Mouse (Mus musculus): ENCODE results near the gene Ift81. TPM values are rescaled to one million over a fixed set of nuclear protein-coding genes. Genes with fewer than 3 reads are reported as not detected.
A peak's percentile ranks its signal among the peaks of the same experiment; 100 is the strongest.

The Ift81 gene
- total RNA-seq, 1 experiment, result 7.4 TPM

GRCm38 (mm10) chr5:122526405-122526804 is 87.9 kb downstream of the Ift81 start:
- peaks cover 12 to 15% of the 10 kb centered on the region in 2 experiments; a peak in 3 of 4 replicates for H3K4me1 ChIP-seq (ENCODE audit: control insufficient read depth in 2 of 2, insufficient read depth in 2 of 2, low read length in 2 of 2, poor library complexity in 1 of 2)
- no peak overlapping the region for H3K27ac ChIP-seq (ENCODE audit: insufficient read depth, low read depth, low read length, poor library complexity, severe bottlenecking)
- no peak overlapping the region for H3K9ac ChIP-seq (ENCODE audit: insufficient read depth, low read depth, low read length, poor library complexity, severe bottlenecking)
- 0 out of 4 replicates have a peak overlapping the region, but pooled peaks of 1 of the 2 experiments have one; percentile 17 for H3K4me3 ChIP-seq (ENCODE audit: insufficient read depth in 1 of 2, low read depth in 1 of 2, low read length in 2 of 2, poor library complexity in 1 of 2, severe bottlenecking in 1 of 2)
- no peaks in the 10 kb centered on the region for H3K9me3 ChIP-seq (ENCODE audit: control insufficient read depth, insufficient read depth, low read depth, low read length)
- TF ChIP-seq HCFC1 (IDR thresholded peaks at IDR 0.05; ENCODE audit: borderline replicate concordance, insufficient read depth, low read length) (no peak), MAFK (IDR thresholded peaks at IDR 0.05; ENCODE audit: insufficient read depth, low read depth, low read length) (no peak), CHD2 (IDR thresholded peaks at IDR 0.05; ENCODE audit: low read depth, low read length) (no peak), ZNF384 (IDR thresholded peaks at IDR 0.05; ENCODE audit: low read depth, low read length) (no peak), ZC3H11A (IDR thresholded peaks at IDR 0.05; ENCODE audit: borderline replicate concordance, low read depth, low read length) (no peak)
- in situ Hi-C loops (cut with MboI; ENCODE audit: low sequenced_read_pairs in 2 of 2, unreplicated experiment in 2 of 2), result no loop called here
- H3K36me3 ChIP-seq (ENCODE audit: control insufficient read depth, insufficient read depth, low read length, poor library complexity, severe bottlenecking), result no peaks in the 10 kb centered on the region
- no peak for DNase-seq (ENCODE audit: low read depth, low spot score)

- in situ Hi-C loops (cut with MboI; ENCODE audit: low sequenced_read_pairs in 2 of 2, unreplicated experiment in 2 of 2), result no loop called here
- Histone ChIP-seq H3K9me3 (ENCODE audit: control insufficient read depth, insufficient read depth, low read depth, low read length) (no peaks in the 10 kb centered on the region), H3K4me3 (ENCODE audit: insufficient read depth in 1 of 2, low read depth in 1 of 2, low read length in 2 of 2, poor library complexity in 1 of 2, severe bottlenecking in 1 of 2) (no peak overlapping the region), H3K27ac (ENCODE audit: insufficient read depth, low read depth, low read length, poor library complexity, severe bottlenecking) (no peak overlapping the region), H3K36me3 (ENCODE audit: control insufficient read depth, insufficient read depth, low read length, poor library complexity, severe bottlenecking) (no peaks in the 10 kb centered on the region), H3K4me1 (ENCODE audit: control insufficient read depth in 2 of 2, insufficient read depth in 2 of 2, low read length in 2 of 2, poor library complexity in 1 of 2) (peaks cover 12 to 15% of the 10 kb centered on the region in 2 experiments; a peak in 3 of 4 replicates), H3K9ac (ENCODE audit: insufficient read depth, low read depth, low read length, poor library complexity, severe bottlenecking) (no peak overlapping the region)
- TF ChIP-seq ZC3H11A (IDR thresholded peaks at IDR 0.05; ENCODE audit: borderline replicate concordance, low read depth, low read length) (no peak), ZNF384 (IDR thresholded peaks at IDR 0.05; ENCODE audit: low read depth, low read length) (no peak), HCFC1 (IDR thresholded peaks at IDR 0.05; ENCODE audit: borderline replicate concordance, insufficient read depth, low read length) (no peak), MAFK (IDR thresholded peaks at IDR 0.05; ENCODE audit: insufficient read depth, low read depth, low read length) (no peak), CHD2 (IDR thresholded peaks at IDR 0.05; ENCODE audit: low read depth, low read length) (no peak)
- DNase-seq (ENCODE audit: low read depth, low spot score), result no peak
Observed at GRCm38 (mm10) chr5:122525238-122525931, 88.9 kb downstream of the Ift81 start.

GRCm38 (mm10) chr5:122524854-122525237 is 89.5 kb downstream of the Ift81 start:
- no peak for DNase-seq (ENCODE audit: low read depth, low spot score)
- Histone ChIP-seq H3K4me1 (ENCODE audit: control insufficient read depth in 2 of 2, insufficient read depth in 2 of 2, low read length in 2 of 2, poor library complexity in 1 of 2) (peaks cover 12 to 15% of the 10 kb centered on the region in 2 experiments; a peak in 3 of 4 replicates), H3K4me3 (ENCODE audit: insufficient read depth in 1 of 2, low read depth in 1 of 2, low read length in 2 of 2, poor library complexity in 1 of 2, severe bottlenecking in 1 of 2) (no peak overlapping the region), H3K9me3 (ENCODE audit: control insufficient read depth, insufficient read depth, low read depth, low read length) (no peaks in the 10 kb centered on the region), H3K27ac (ENCODE audit: insufficient read depth, low read depth, low read length, poor library complexity, severe bottlenecking) (no peak overlapping the region), H3K36me3 (ENCODE audit: control insufficient read depth, insufficient read depth, low read length, poor library complexity, severe bottlenecking) (no peaks in the 10 kb centered on the region), H3K9ac (ENCODE audit: insufficient read depth, low read depth, low read length, poor library complexity, severe bottlenecking) (no peak overlapping the region)
- TF ChIP-seq ZC3H11A (IDR thresholded peaks at IDR 0.05; ENCODE audit: borderline replicate concordance, low read depth, low read length) (no peak), CHD2 (IDR thresholded peaks at IDR 0.05; ENCODE audit: low read depth, low read length) (no peak), MAFK (IDR thresholded peaks at IDR 0.05; ENCODE audit: insufficient read depth, low read depth, low read length) (no peak), ZNF384 (IDR thresholded peaks at IDR 0.05; ENCODE audit: low read depth, low read length) (no peak), HCFC1 (IDR thresholded peaks at IDR 0.05; ENCODE audit: borderline replicate concordance, insufficient read depth, low read length) (no peak)
- in situ Hi-C loops (cut with MboI; ENCODE audit: low sequenced_read_pairs in 2 of 2, unreplicated experiment in 2 of 2), result no loop called here

GRCm38 (mm10) chr5:122524244-122524643 is 90.1 kb downstream of the Ift81 start:
- Histone ChIP-seq H3K4me1 (ENCODE audit: control insufficient read depth in 2 of 2, insufficient read depth in 2 of 2, low read length in 2 of 2, poor library complexity in 1 of 2) (peaks cover 11 to 15% of the 10 kb centered on the region in 2 experiments), H3K4me3 (ENCODE audit: insufficient read depth in 1 of 2, low read depth in 1 of 2, low read length in 2 of 2, poor library complexity in 1 of 2, severe bottlenecking in 1 of 2) (no peak overlapping the region), H3K36me3 (ENCODE audit: control insufficient read depth, insufficient read depth, low read length, poor library complexity, severe bottlenecking) (no peaks in the 10 kb centered on the region), H3K9me3 (ENCODE audit: control insufficient read depth, insufficient read depth, low read depth, low read length) (no peaks in the 10 kb centered on the region), H3K27ac (ENCODE audit: insufficient read depth, low read depth, low read length, poor library complexity, severe bottlenecking) (no peak overlapping the region), H3K9ac (ENCODE audit: insufficient read depth, low read depth, low read length, poor library complexity, severe bottlenecking) (no peak overlapping the region)
- in situ Hi-C loops (cut with MboI; ENCODE audit: low sequenced_read_pairs in 2 of 2, unreplicated experiment in 2 of 2), result no loop called here
- TF ChIP-seq MAFK (IDR thresholded peaks at IDR 0.05; ENCODE audit: insufficient read depth, low read depth, low read length), result no peak
- TF ChIP-seq ZNF384 (IDR thresholded peaks at IDR 0.05; ENCODE audit: low read depth, low read length), result no peak
- no peak for TF ChIP-seq HCFC1 (IDR thresholded peaks at IDR 0.05; ENCODE audit: borderline replicate concordance, insufficient read depth, low read length)
- TF ChIP-seq ZC3H11A (IDR thresholded peaks at IDR 0.05; ENCODE audit: borderline replicate concordance, low read depth, low read length), result no peak
- TF ChIP-seq CHD2 (IDR thresholded peaks at IDR 0.05; ENCODE audit: low read depth, low read length), result no peak
- no peak for DNase-seq (ENCODE audit: low read depth, low spot score)
